Mouse (Mus musculus): ENCODE measurements around the gene Rad23a. TPM values are rescaled to one million over a fixed set of nuclear protein-coding genes. Genes with fewer than 3 reads are reported as not detected.
A peak's percentile ranks its signal among the peaks of the same experiment; 100 is the strongest.
"Not testable (repeated sequence)": the region's sequence is repeated elsewhere in the genome, so short reads cannot be mapped to it uniquely, and the experiment has no call there.

The Rad23a gene
- total RNA-seq, 2 experiments from 2014 or later, result 171 to 176 TPM

GRCm38 (mm10) chr8:84844397-84845070 lies 4.1 kb upstream of the Rad23a start:
- DNase-seq (ENCODE audit: low spot score), result no peak

DNA sequence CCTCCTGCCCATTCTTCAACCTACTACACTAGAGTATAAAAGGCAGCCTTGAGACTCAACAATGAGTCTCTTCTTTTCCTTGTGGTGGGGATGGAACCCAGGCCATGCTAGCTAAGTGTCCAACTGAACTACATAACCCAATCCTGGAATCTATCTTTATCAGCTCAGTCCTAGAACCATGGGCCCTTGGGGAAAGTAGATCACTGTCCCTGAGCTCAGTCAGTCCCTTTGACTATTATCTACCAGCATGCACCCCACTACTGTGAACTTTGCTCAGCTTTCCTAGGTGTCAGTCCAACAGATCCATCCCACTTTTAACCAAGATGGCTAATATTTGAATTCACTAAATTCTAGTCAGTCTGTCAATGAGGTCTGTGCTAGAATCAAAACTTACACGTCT lies 1.0 kb upstream of the Rad23a start:
- no peak for DNase-seq (ENCODE audit: low spot score)

GRCm38 (mm10) chr8:84839875-84840247 lies 604 bp downstream of the Rad23a start:
- no peak for DNase-seq (ENCODE audit: low spot score)

GRCm38 (mm10) chr8:84839411-84839810 lies 1.1 kb downstream of the Rad23a start:
- no peak for DNase-seq (ENCODE audit: low spot score)

DNA sequence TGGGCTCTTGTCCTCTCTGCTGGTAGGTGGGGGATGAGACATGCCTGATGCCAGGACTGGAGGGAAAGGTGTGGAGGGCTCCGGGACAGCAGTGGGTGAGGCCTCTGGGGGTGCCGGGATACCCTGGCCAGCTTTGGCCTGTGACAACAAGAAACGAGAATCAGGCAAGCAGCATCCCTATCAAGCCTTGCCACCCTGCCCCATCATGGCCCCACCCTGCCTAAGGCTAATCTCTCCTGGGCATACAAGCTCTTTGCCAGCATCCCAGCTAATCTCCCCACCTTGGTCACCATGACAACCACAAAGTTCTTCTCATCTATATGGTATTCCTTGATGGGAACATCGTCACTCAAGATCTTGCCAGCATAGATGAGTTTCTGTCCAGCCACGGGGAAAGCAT lies 2.0 kb downstream of the Rad23a start:
- no peak for DNase-seq (ENCODE audit: low spot score)

DNA sequence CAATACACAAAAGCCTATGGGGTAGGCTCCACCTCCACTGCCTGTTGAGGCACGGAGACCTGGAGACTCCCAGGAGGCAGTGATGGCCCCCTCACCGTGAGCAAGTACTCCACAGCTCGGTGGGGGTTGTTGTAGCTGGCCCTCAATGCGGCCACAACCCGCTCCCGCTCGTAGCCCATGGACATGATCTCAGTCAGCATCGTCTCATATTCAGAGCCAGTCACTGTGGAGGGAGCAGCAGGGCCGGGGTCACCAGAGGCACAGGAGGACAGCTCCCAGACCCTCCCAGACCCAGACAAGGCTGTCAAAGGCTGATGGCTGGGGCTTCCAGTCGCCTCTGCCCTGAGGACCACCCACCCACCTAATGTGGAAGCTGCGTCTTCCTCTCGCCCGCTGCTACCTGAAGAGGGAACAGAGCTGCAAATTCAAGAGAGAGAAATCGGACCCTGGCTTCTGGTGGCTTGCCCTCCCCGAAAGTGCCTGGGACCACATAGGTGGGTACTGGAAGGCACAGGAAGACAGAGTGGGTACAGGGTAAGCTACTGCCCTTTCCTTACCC lies 2.5 kb downstream of the Rad23a start:
- DNase-seq (ENCODE audit: low spot score), result no peak

GRCm38 (mm10) chr8:84837149-84837911 lies 3.1 kb downstream of the Rad23a start:
- no peak for DNase-seq (ENCODE audit: low spot score)

DNA sequence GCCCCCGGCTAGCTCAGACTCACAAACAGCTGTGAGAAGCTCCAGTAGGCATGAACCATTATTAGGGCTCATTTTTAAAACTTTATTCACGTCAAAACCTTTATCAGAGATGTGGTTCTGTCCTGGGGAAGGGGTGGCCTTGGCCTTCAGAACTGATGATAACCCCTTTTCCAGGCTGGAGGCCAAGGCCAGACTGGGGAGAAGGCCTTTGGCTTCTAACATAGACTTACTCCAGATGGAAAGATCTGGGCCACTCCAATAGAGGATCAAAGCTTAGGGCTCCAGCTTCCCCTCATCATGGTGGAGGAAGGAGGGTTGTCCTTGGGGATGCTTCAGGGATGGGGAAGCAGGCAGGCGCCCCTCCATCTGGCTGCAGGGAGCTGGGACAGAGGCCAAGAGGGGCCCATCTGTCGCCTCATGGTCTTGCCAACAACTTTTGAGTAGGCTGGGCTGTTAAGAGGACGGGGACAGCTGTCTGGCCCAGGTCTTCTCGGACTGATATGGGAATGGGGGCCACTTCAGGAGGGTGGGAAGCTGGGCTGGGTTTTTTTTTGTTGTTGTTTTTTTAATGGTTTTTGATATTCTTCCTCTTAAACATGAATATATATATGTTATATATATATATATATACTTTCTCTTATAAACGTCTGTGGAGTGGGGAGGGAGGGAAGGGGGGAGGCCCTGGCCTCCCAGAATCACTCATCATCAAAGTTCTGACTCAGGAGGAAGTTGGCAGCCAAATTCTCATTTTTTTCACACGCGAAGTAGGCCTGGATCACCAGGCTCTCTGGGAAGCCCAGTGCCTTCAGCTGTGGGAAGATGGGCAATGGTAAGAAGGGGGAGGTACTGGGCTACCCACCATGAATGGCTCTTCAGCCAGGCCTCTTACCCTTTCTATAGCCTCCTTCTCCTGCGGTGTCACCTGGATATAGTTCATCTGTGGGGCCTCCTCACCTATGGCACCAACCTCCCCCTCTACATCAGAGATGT lies 5.3 kb downstream of the Rad23a start:
- DNase-seq (ENCODE audit: low spot score), result no peak

GRCm38 (mm10) chr8:84834002-84834865 lies 6.2 kb downstream of the Rad23a start:
- DNase-seq (ENCODE audit: low spot score), result no peak

DNA sequence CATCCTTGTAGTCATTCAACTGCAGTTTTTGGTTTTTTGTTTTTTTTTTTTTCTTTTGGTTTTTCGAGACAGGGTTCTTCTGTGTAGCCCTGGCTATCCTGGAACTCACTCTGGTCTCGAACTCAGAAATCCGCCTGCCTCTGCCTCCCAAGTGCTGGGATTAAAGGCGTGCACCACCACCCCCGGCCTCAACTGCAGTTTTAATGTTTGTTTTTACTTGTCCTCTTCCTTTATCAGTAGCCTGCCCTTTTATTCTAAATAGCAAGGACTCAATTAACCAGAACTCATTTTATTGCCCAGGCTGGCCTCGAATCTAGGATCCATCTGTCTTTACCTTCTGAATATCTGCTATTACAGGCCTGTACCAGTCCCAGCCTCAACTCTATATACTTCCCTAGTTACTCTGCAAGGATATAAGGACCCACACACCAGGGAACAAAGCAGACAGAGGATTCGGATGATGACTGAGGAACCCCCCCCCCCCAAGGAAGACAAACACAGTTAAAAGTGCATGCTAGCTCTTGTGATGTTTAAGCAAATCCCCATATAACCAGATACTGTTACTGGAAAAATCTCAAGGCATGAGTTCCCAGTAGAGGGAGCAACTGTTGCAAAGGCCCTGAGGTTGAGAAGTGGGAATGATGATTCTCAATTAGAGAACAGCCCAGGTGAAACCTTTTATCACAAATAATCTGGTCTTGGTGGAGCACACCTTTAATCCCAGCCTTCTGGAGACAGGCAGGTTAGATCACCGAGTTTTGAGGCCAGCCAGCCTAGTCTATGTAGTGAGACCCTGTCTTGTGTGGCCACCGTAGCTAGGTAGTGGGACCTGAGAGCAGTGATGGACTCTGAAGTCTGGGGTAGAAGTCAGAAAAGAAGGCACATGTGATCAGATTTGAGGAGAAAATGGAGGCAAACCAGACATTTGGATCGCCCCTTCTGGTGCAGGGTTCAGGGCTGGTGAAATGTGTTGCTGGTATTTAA lies 7.4 kb downstream of the Rad23a start:
- no peak for DNase-seq (ENCODE audit: low spot score)

DNA sequence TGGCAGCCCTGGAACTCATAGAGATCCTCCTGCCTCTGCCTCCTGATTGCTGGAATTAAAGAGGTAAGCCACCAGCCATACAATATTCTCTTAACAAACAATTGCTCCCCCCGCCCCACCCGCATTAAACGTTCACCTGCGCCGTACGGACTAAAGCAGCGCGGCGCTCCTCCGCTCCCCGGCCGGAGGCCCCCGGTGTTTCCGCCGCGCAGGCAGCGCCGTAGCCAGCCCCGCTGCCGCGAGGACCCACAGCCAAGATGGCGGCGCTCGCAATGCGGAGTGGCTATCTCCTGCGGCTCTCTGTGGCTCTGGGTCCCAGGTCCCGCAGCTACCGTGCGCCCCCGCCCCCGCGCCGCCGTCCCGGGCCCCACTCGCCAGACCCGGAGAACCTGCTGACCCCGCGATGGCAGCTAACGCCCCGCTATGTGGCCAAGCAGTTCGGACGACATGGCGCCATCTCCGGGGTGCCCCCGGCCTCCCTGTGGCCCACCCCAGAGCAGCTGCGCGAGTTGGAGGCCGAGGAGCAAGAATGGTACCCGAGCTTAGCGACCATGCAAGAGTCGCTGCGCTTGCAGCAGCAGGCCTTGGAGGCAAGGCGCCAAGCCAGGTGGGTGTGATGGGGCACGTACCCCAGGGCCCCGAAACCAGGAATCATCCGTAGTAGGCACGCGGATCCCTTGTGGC lies 8.3 kb downstream of the Rad23a start:
- DNase-seq (ENCODE audit: low spot score), result peak; percentile 75

GRCm38 (mm10) chr8:84831490-84831889 lies 9.0 kb downstream of the Rad23a start, which contains the start of gene Gadd45gip1:
Gadd45gip1 (plus strand) TSS chr8:84831522.
- DNase-seq (ENCODE audit: low spot score), result peak; percentile 70

- DNase-seq (ENCODE audit: low spot score), result not testable (repeated sequence)
These were observed 13.9 kb downstream of the Rad23a start for GRCm38 (mm10) chr8:84826518-84826917.

DNA sequence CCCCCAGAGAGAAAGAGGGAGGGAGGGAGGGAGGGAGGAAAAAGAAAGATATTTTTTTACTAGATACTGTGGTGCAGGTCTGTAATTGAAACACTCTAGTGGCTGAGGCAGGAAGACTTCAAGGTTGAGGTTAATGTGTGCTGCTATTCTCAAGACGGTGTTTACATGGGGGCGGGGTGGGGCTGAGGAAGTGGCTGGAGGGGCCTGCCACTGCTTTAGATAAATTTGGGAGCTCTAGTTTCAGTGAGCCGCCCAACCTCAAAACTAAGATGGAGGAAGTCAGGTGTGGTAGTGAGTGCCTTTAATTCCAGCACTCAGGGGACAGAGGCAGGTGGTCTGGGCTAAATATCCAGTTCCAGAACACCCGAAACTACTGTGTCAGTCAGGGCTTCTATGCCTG lies 14.8 kb downstream of the Rad23a start:
- no peak for DNase-seq (ENCODE audit: low spot score)

DNA sequence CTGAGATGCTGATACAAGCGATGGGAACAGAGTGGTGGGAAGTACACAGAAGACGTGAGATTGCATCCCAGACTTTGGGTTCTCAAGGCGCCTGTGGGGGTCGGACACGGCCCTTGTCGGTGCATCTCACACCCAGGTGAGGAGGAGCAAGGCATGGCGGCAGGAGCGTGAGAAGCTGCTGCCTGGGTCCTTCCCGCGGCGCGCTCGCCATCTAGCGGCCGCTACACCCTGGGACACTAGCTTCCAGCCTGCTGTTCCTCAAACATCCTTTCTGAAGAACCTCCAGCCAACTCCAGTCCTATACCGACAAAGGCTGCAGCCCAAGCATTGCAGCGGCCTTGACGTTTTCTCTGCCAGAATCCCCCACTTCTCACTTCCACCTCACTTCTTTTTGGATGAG lies 16.8 kb downstream of the Rad23a start:
- no peak for DNase-seq (ENCODE audit: low spot score)

- no peak for DNase-seq (ENCODE audit: low spot score)
These were observed 17.7 kb downstream of the Rad23a start, which contains the start of gene Dand5 for GRCm38 (mm10) chr8:84822723-84823122. Dand5 (minus strand) TSS chr8:84822823.

DNA sequence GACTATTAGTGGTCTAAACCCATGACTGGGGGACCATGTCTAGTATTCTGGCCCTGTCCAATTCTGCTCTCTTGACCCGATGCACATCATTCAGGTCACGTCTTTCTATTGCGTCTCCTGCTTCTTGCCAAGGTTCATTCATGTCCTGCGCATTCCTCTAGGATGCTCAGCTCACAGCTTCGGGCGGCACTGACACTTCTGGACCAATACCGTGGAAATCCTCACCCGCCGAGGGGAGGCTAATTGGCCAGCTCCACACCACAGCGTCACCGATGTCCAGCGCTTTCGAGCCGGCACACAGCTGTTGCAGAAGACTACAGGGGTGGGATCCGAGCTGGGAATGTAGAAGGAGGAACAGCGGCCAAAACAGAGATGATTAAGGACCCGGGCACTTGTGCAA lies 24.3 kb downstream of the Rad23a start:
- no peak for DNase-seq (ENCODE audit: low spot score)

- peak; percentile 99 for DNase-seq (ENCODE audit: low spot score)
These were observed 24.9 kb downstream of the Rad23a start for GRCm38 (mm10) chr8:84815547-84815946.
